22 mouse cellular contexts compared by ENCODE assay signal in genomic region chr6:123971180-123971579, GRCm38 (mm10). TPM values are rescaled to one million over a fixed set of nuclear protein-coding genes. Genes with fewer than 3 reads are reported as not detected.
DNase-seq lines count a peak whose midpoint lies in the region; ATAC-seq and TF ChIP-seq lines count a peak whose summit lies in the region.
"Had no signal": no experiment of that assay in that cellular context is flagged by ENCODE, and none has a peak within 500 bp of the region (broad histone marks: within the 10 kb centered on the region; RNA-seq: fewer than 3 reads in every experiment).

No protein-coding gene starts in this region.

- no peak for TF ChIP-seq EP300 in heart, postnatal 0 days (IDR thresholded peaks at IDR 0.05; ENCODE audit: low read depth)

- DNase-seq in heart, postnatal 0 days (ENCODE audit: low spot score), result no peak
- no peak for DNase-seq in heart, postnatal 36 days
- peak; percentile 24 to 33 for DNase-seq in spleen, adult 18-20 months
- no peak for DNase-seq in spleen, adult 12 weeks (ENCODE audit: low spot score)
- DNase-seq in splenic B cell, adult 2 months (ENCODE audit: low read depth, low spot score), result peak; percentile 17
- no peak for DNase-seq in forebrain, embryonic 10.5 days (ENCODE audit: extremely low spot score, low spot score)
- DNase-seq: adrenal gland, postnatal 36 days; cerebellum, postnatal 36 days; gastrocnemius, postnatal 36 days; kidney, postnatal 25 days; layer of hippocampus, adult 9-11 months had no signal

- no peak overlapping the region for H3K4me2 ChIP-seq in heart, postnatal 0 days (ENCODE audit: low read depth, low read length)
- H3K4me2 ChIP-seq: embryonic facial prominence, embryonic 12.5 days; hindbrain, embryonic 12.5 days; intestine, embryonic 15.5 days; neural tube, embryonic 15.5 days had no signal

- no peak overlapping the region for H3K9ac ChIP-seq in heart, postnatal 0 days (replicated peaks; ENCODE audit: low read depth, low read length)
- H3K9ac ChIP-seq: embryonic facial prominence, embryonic 12.5 days; hindbrain, embryonic 12.5 days; intestine, embryonic 15.5 days; liver, embryonic 14.5 days; neural tube, embryonic 15.5 days had no signal

- no peak overlapping the region for H3K4me3 ChIP-seq in heart, postnatal 0 days (ENCODE audit: low read depth, low read length)
- no peak overlapping the region for H3K4me3 ChIP-seq in forebrain, embryonic 10.5 days
- H3K4me3 ChIP-seq: embryonic facial prominence, embryonic 12.5 days; hindbrain, embryonic 12.5 days; intestine, embryonic 15.5 days; midbrain, embryonic 10.5 days; neural tube, embryonic 15.5 days had no signal

- intact Hi-C loops in heart, postnatal 36 days (cut with DNase I), result no loop called here

- H3K36me3 ChIP-seq in heart, postnatal 0 days (replicated peaks; ENCODE audit: control insufficient read depth, insufficient read depth, low read length), result no peaks in the 10 kb centered on the region
- H3K36me3 ChIP-seq in splenic B cell, adult 2 months (ENCODE audit: control insufficient read depth, insufficient read depth, low read length, poor library complexity, severe bottlenecking), result no peaks in the 10 kb centered on the region
- no peaks in the 10 kb centered on the region for H3K36me3 ChIP-seq in forebrain, embryonic 10.5 days (replicated peaks)
- H3K36me3 ChIP-seq: embryonic facial prominence, embryonic 12.5 days; hindbrain, embryonic 12.5 days; intestine, embryonic 15.5 days; midbrain, embryonic 10.5 days; neural tube, embryonic 15.5 days had no signal

- TF ChIP-seq CTCF in heart, postnatal 0 days (IDR thresholded peaks at IDR 0.05; ENCODE audit: low read depth), result no peak

- H3K27ac ChIP-seq in heart, postnatal 0 days (ENCODE audit: low read depth), result peak overlapping the region; percentile 59; the same call in 1 of the 2 replicates
- H3K27ac ChIP-seq in forebrain, embryonic 10.5 days, result no peak overlapping the region
- H3K27ac ChIP-seq: embryonic facial prominence, embryonic 12.5 days; hindbrain, embryonic 12.5 days; intestine, embryonic 15.5 days; liver, embryonic 14.5 days; midbrain, embryonic 10.5 days; neural tube, embryonic 15.5 days had no signal

- H3K4me1 ChIP-seq in heart, postnatal 0 days (ENCODE audit: control insufficient read depth, insufficient read depth), result no peaks in the 10 kb centered on the region
- H3K4me1 ChIP-seq in forebrain, embryonic 10.5 days, result no peaks in the 10 kb centered on the region
- H3K4me1 ChIP-seq: embryonic facial prominence, embryonic 12.5 days; hindbrain, embryonic 12.5 days; intestine, embryonic 15.5 days; midbrain, embryonic 10.5 days; neural tube, embryonic 15.5 days had no signal

- ATAC-seq in heart, postnatal 0 days (ENCODE audit: insufficient read depth, low read depth), result no peak
- ATAC-seq in common myeloid progenitor, adult 5-6 weeks (replicated peaks; ENCODE audit: low read depth, poor library complexity, severe bottlenecking), result peak; percentile 91
- ATAC-seq: intestine, embryonic 15.5 days; lung, postnatal 0 days had no signal

- H3K9me3 ChIP-seq in heart, postnatal 0 days (replicated peaks; ENCODE audit: control insufficient read depth, low read length), result no peaks in the 10 kb centered on the region
- H3K9me3 ChIP-seq in forebrain, embryonic 10.5 days, result no peaks in the 10 kb centered on the region
- H3K9me3 ChIP-seq: embryonic facial prominence, embryonic 12.5 days; hindbrain, embryonic 12.5 days; intestine, embryonic 15.5 days; midbrain, embryonic 10.5 days; neural tube, embryonic 15.5 days had no signal

- no peaks in the 10 kb centered on the region for H3K27me3 ChIP-seq in heart, postnatal 0 days (ENCODE audit: control insufficient read depth, insufficient read depth, low read length)
- H3K27me3 ChIP-seq in splenic B cell, adult 2 months (ENCODE audit: control insufficient read depth, insufficient read depth, low read length, poor library complexity, severe bottlenecking), result no peaks in the 10 kb centered on the region
- no peaks in the 10 kb centered on the region for H3K27me3 ChIP-seq in forebrain, embryonic 10.5 days (ENCODE audit: poor library complexity, severe bottlenecking)
- H3K27me3 ChIP-seq: embryonic facial prominence, embryonic 12.5 days; hindbrain, embryonic 12.5 days; intestine, embryonic 15.5 days; neural tube, embryonic 15.5 days had no signal

RNA-seq across cellular contexts. Expression of gene Vmn2r26, which starts 53.2 kb away (rescaled TPM):
- not detected in 2 replicates for total RNA-seq in heart, postnatal 0 days (2014; rRNA removed; ENCODE audit: low replicate concordance)
- not detected in 2 replicates for polyA plus RNA-seq in heart, postnatal 0 days (2015; fragmentation: Nextera tagmentation; extraction: Ambion mirVana)
- total RNA-seq in heart, postnatal 36 days (2021), result not detected
- not detected in 2 replicates for total RNA-seq in common myeloid progenitor, adult 5-6 weeks (2017)
- polyA plus RNA-seq in forebrain, embryonic 10.5 days (2016; fragmentation: Nextera tagmentation; extraction: Ambion mirVana), result not detected in 2 replicates
- total RNA-seq: adrenal gland, postnatal 36 days; CH12.LX; gastrocnemius, postnatal 36 days had no signal
- polyA plus RNA-seq: embryonic facial prominence, embryonic 12.5 days; forebrain, embryonic 11.5 days; hindbrain, embryonic 12.5 days; intestine, embryonic 15.5 days; liver, embryonic 14.5 days; lung, postnatal 0 days; midbrain, embryonic 10.5 days; neural tube, embryonic 15.5 days; spleen, adult 2 months had no signal

Comparison
In these comparisons a context has a peak if more than half of its experiments do, and no peak if none do; other contexts are left out.
1. DNase-seq: peak in spleen, adult 18-20 months (2 of 2) and splenic B cell, adult 2 months (single experiment); none in heart, postnatal 0 days (single experiment), heart, postnatal 36 days (0 of 2), spleen, adult 12 weeks (single experiment) and forebrain, embryonic 10.5 days (single experiment).